Mouse (Mus musculus): ENCODE results near the gene Tmem229b.
"Not testable (repeated sequence)": the region's sequence is repeated elsewhere in the genome, so short reads cannot be mapped to it uniquely, and the experiment has no call there.

The Tmem229b gene

GRCm38 (mm10) chr12:78952484-78952883, 54.9 kb downstream of the Tmem229b start:
- no peak for DNase-seq (ENCODE audit: low spot score in 2 of 2)

- DNase-seq (ENCODE audit: low spot score in 2 of 2) = no peak
Observed at GRCm38 (mm10) chr12:78952053-78952452, 55.4 kb downstream of the Tmem229b start.

- no peak for DNase-seq (ENCODE audit: low spot score in 2 of 2)
Observed at GRCm38 (mm10) chr12:78947661-78948060, 59.8 kb downstream of the Tmem229b start.

- no peak for DNase-seq (ENCODE audit: low spot score in 2 of 2)
Observed at GRCm38 (mm10) chr12:78947161-78947560, 60.3 kb downstream of the Tmem229b start.

- no peak for DNase-seq (ENCODE audit: low spot score in 2 of 2)
Observed at GRCm38 (mm10) chr12:78942931-78943330, 64.5 kb downstream of the Tmem229b start.

GRCm38 (mm10) chr12:78940081-78940480, 67.3 kb downstream of the Tmem229b start:
- DNase-seq (ENCODE audit: low spot score in 2 of 2) = no peak

- DNase-seq (ENCODE audit: low spot score in 2 of 2) = no peak
Observed at GRCm38 (mm10) chr12:78939393-78940037, 67.9 kb downstream of the Tmem229b start.

GRCm38 (mm10) chr12:78936494-78936893, 70.9 kb downstream of the Tmem229b start:
- DNase-seq (ENCODE audit: low spot score in 2 of 2) = no peak

- DNase-seq (ENCODE audit: low spot score in 2 of 2) = no peak
Observed at GRCm38 (mm10) chr12:78929900-78930299, 77.5 kb downstream of the Tmem229b start.

GRCm38 (mm10) chr12:78927287-78927686, 80.1 kb downstream of the Tmem229b start:
- DNase-seq (ENCODE audit: low spot score in 2 of 2) = no peak

GRCm38 (mm10) chr12:78923539-78924189, 83.8 kb downstream of the Tmem229b start:
- DNase-seq (ENCODE audit: low spot score in 2 of 2) = peak in 1 of 2 experiments; percentile 30

- not testable (repeated sequence) for DNase-seq (ENCODE audit: low spot score in 2 of 2)
Observed at GRCm38 (mm10) chr12:78922977-78923376, 84.5 kb downstream of the Tmem229b start.

GRCm38 (mm10) chr12:78922058-78922457, 85.4 kb downstream of the Tmem229b start:
- no peak for DNase-seq (ENCODE audit: low spot score in 2 of 2)

- DNase-seq (ENCODE audit: low spot score in 2 of 2) = no peak
Observed at GRCm38 (mm10) chr12:78921421-78921820, 86.0 kb downstream of the Tmem229b start.

GRCm38 (mm10) chr12:78919079-78919712, 88.2 kb downstream of the Tmem229b start:
- peak; percentile 52 to 83 for DNase-seq (ENCODE audit: low spot score in 2 of 2)

- peak; percentile 42 to 89 for DNase-seq (ENCODE audit: low spot score in 2 of 2)
Observed at GRCm38 (mm10) chr12:78918227-78919078, 89.0 kb downstream of the Tmem229b start.

- no peak for DNase-seq (ENCODE audit: low spot score in 2 of 2)
Observed at GRCm38 (mm10) chr12:78916278-78916677, 91.1 kb downstream of the Tmem229b start.

- no peak for DNase-seq (ENCODE audit: low spot score in 2 of 2)
Observed at GRCm38 (mm10) chr12:78915561-78915960, 91.9 kb downstream of the Tmem229b start.

- DNase-seq (ENCODE audit: low spot score in 2 of 2) = no peak
Observed at GRCm38 (mm10) chr12:78914458-78914857, 93.0 kb downstream of the Tmem229b start.
